Mouse (Mus musculus) c-Kit-positive CD71-negative TER-119-negative erythroid progenitor cells, embryonic 14.5 days (primary cell): ENCODE data around the gene Lkaaear1.

Source experiments
- DNase-seq: peaks from one replicate; pipeline ENCODE4 v3.0.0-alpha.2; 2013; ENCODE audit warnings: low read depth

The Lkaaear1 gene

DNA sequence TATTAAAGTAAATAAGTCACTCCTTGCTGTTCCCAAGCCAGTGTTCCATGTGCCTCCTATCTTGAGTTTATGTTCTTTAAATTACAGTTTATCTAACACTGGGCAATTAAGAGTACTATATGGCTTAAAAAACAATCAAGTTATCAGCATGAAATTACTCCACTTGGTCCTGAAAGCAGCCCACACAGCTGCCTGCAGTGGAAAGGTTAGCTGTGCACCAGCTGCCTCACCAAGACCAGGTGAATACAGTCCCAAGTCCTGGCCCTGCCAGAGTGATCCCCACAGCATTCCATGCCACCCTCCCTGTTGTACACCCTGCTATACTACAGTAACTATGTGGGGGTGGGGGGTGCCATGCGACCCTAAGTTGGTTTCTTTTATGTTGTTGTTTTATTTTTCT, 44.7 kb downstream of the Lkaaear1 start:
- no peak for DNase-seq

DNA sequence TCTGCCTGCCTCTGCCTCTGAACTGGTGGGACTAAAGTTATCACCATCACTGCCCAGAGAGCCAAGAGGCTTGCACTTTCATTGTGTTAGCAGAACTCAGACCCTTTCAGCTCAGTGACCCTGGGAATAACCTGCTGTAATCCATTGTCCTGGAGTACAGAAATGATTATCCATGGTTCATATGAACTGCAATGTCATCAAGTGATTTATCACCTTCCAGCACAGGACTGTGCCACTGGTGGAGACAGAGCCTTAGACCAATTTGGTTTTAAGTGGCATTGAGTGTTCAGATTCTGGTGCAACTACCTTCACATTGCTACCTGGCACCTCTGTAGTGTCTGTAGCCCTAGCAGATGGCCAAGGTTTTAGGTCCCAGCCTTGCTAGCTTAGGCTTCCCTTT, 45.2 kb downstream of the Lkaaear1 start:
- DNase-seq, result no peak

DNA sequence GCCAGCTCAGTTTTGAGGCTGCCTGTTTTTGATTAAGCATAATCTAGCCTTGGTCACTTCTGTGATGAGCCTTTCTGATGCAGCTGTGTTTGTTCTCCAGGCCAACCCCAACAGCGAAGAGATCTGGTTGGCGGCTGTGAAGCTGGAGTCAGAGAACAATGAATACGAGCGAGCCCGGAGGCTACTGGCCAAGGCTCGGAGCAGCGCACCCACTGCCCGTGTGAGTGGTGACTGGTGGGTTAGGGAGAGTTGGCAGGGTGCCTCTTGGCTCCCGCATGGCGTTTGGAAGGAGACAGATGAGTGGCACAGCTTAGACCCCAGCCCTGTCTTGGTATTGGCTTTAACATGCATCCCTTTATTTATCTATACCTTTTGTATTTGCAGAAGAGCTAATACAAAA, 49.3 kb downstream of the Lkaaear1 start:
- no peak for DNase-seq
